Mouse (Mus musculus) liver, postnatal 0 days (tissue): ENCODE measurements around the gene Olfr918. TPM values are rescaled to one million over a fixed set of nuclear protein-coding genes. Genes with fewer than 3 reads are reported as not detected.

Experiments
- ATAC-seq: fragments of 200-750 bp; cut with Nextera tagmentation; 2 replicates; pipeline ENCODE4 v1.8.0; 2017; ENCODE audit warnings: mild to moderate bottlenecking, moderate library complexity
- DNase-seq: peaks from one replicate; pipeline ENCODE4 v3.0.0-alpha.2; 2016
- H3K27ac ChIP-seq: fragments of 300-500 bp; sonication (generic); 2 replicates; pipeline ENCODE4 v1.5.1; 2014; ENCODE audit warnings: antibody characterized with exemption, moderate library complexity, mild to moderate bottlenecking, low read depth
- H3K27me3 ChIP-seq: fragments of 300-500 bp; sonication (generic); 2 replicates; pipeline ENCODE4 v1.6.1; 2014; ENCODE audit warnings: low read length, control low read depth, mixed read lengths; ENCODE audit not compliant: insufficient read depth
- H3K36me3 ChIP-seq: fragments of 300-500 bp; sonication (generic); replicated peaks from 2 replicates; pipeline ENCODE4 v1.6.1; 2014; ENCODE audit warnings: mild to moderate bottlenecking, control low read depth, low read length, moderate library complexity, mixed read lengths; ENCODE audit not compliant: insufficient read depth
- H3K4me1 ChIP-seq: fragments of 300-500 bp; sonication (generic); 2 replicates; pipeline ENCODE4 v1.6.1; 2014; ENCODE audit warnings: antibody characterized with exemption, mild to moderate bottlenecking, control low read depth; ENCODE audit not compliant: insufficient read depth
- H3K4me2 ChIP-seq: fragments of 300-500 bp; sonication (generic); 2 replicates; pipeline ENCODE4 v1.6.1; 2014; ENCODE audit warnings: low read depth, mild to moderate bottlenecking, low read length, moderate library complexity, mixed read lengths
- H3K4me3 ChIP-seq: fragments of 300-500 bp; sonication (generic); 2 replicates; pipeline ENCODE4 v1.5.1; 2014; ENCODE audit warnings: low read depth, low read length
- H3K9ac ChIP-seq: fragments of 300-500 bp; sonication (generic); replicated peaks from 2 replicates; pipeline ENCODE4 v1.6.1; 2014; ENCODE audit warnings: mild to moderate bottlenecking, moderate library complexity
- H3K9me3 ChIP-seq: fragments of 300-500 bp; sonication (generic); 2 replicates; pipeline ENCODE4 v1.6.1; 2016; ENCODE audit warnings: mild to moderate bottlenecking, control low read depth, low read length, mixed read lengths
- CTCF ChIP-seq: sonication (generic); IDR thresholded peaks from 2 replicates; pipeline ENCODE4 v1.5.1; 2016; ENCODE audit warnings: antibody characterized with exemption, low read depth
- EP300 ChIP-seq: IDR thresholded peaks from 2 replicates; pipeline ENCODE4 v1.6.1; 2016; ENCODE audit warnings: antibody characterized with exemption, low read depth, mild to moderate bottlenecking
- WGBS: fragments of 180-500 bp; shearing (Covaris S2); extraction: QIAGEN DNeasy Blood & Tissue Kit; methylation state at CpG from one replicate; pipeline ENCODE4 v1.1.7; 2014; ENCODE audit not compliant: insufficient replicate concordance; 5-methylcytosine and 5-hydroxymethylcytosine counted together
- polyA plus RNA-seq: library from polyadenylated mRNA; unstranded; fragments of >200 nt; fragmentation: Nextera tagmentation; extraction: Ambion mirVana; gene quantifications from 2 replicates; pipeline ENCODE4 v1.2.1, GENCODE M21; 2015

The Olfr918 gene
- polyA plus RNA-seq, 1 experiment from 2014 or later: not detected

GRCm38 (mm10) chr9:38659775-38660174 is 14.6 kb downstream of the Olfr918 start, which contains the start of gene Olfr916:
Olfr916 (minus strand) TSS chr9:38659875.
- no peak for DNase-seq
- H3K9me3 ChIP-seq: no peaks in the 10 kb centered on the region
- H3K4me2 ChIP-seq: no peak within 1 kb of the TSS
- no peak within 1 kb of the TSS for H3K27ac ChIP-seq
- H3K27me3 ChIP-seq: no peaks in the 10 kb centered on the region
- TF ChIP-seq CTCF: no peak
- no peak for TF ChIP-seq EP300
- H3K4me3 ChIP-seq: no peak within 1 kb of the TSS
- H3K9ac ChIP-seq: no peak within 1 kb of the TSS
- ATAC-seq: no peak
- no peaks in the 10 kb centered on the region for H3K4me1 ChIP-seq
- 63% methylated on average over 1 of the region's 1 CpGs for WGBS
- H3K36me3 ChIP-seq: no peaks in the 10 kb centered on the region

- Histone ChIP-seq H3K27me3 (no peaks in the 10 kb centered on the region), H3K4me2 (no peak overlapping the region), H3K27ac (no peak overlapping the region), H3K4me1 (no peaks in the 10 kb centered on the region), H3K9me3 (no peaks in the 10 kb centered on the region), H3K36me3 (no peaks in the 10 kb centered on the region), H3K4me3 (no peak overlapping the region), H3K9ac (no peak overlapping the region)
- 73% methylated on average over 4 of the region's 4 CpGs for WGBS
- ATAC-seq: no peak
- TF ChIP-seq CTCF (no peak), EP300 (no peak)
- DNase-seq: no peak
These were observed 42.0 kb downstream of the Olfr918 start for GRCm38 (mm10) chr9:38632406-38632805.

Other genes with a start within 250 kb of the Olfr918 start
- gene Olfr901, start 245.1 kb downstream of the Olfr918 start, polyA plus RNA-seq: not detected in 2 replicates
- gene Olfr902, start 226.9 kb downstream of the Olfr918 start, polyA plus RNA-seq: not detected in 2 replicates
- gene Olfr904, start 211.5 kb downstream of the Olfr918 start, polyA plus RNA-seq: not detected in 2 replicates
- not detected in 2 replicates for gene Olfr905, start 203.5 kb downstream of the Olfr918 start, polyA plus RNA-seq
- gene Olfr906, start 187.5 kb downstream of the Olfr918 start, polyA plus RNA-seq: not detected in 2 replicates
- not detected in 2 replicates for gene Olfr907, start 178.8 kb downstream of the Olfr918 start, polyA plus RNA-seq
- gene Olfr911-ps1, start 153.0 kb downstream of the Olfr918 start, polyA plus RNA-seq: not detected in 2 replicates
- gene Olfr910, start 136.8 kb downstream of the Olfr918 start, polyA plus RNA-seq: not detected in 2 replicates
- not detected in 2 replicates for gene Olfr912, start 94.4 kb downstream of the Olfr918 start, polyA plus RNA-seq
- not detected in 2 replicates for gene Olfr913, start 81.8 kb downstream of the Olfr918 start, polyA plus RNA-seq
- not detected in 2 replicates for gene Olfr914, start 69.5 kb downstream of the Olfr918 start, polyA plus RNA-seq
- gene Olfr916, start 14.7 kb downstream of the Olfr918 start, polyA plus RNA-seq: not detected in 2 replicates
- not detected in 2 replicates for gene Olfr917, start 8.8 kb downstream of the Olfr918 start, polyA plus RNA-seq
- not detected in 2 replicates for gene Olfr919, start 29.1 kb upstream of the Olfr918 start, polyA plus RNA-seq
- gene Vwa5a, start 43.7 kb upstream of the Olfr918 start, polyA plus RNA-seq: 6.1 and 8.0 TPM in 2 replicates
- gene Olfr920, start 77.7 kb upstream of the Olfr918 start, polyA plus RNA-seq: 0.05 TPM in 2 replicates
- gene Olfr921, start 98.5 kb upstream of the Olfr918 start, polyA plus RNA-seq: not detected in 2 replicates
- not detected in 2 replicates for gene Olfr922, start 140.0 kb upstream of the Olfr918 start, polyA plus RNA-seq
- not detected in 2 replicates for gene Olfr923, start 151.9 kb upstream of the Olfr918 start, polyA plus RNA-seq
- not detected in 2 replicates for gene Olfr924, start 169.8 kb upstream of the Olfr918 start, polyA plus RNA-seq
- not detected in 2 replicates for gene Olfr26, start 180.5 kb upstream of the Olfr918 start, polyA plus RNA-seq
- not detected in 2 replicates for gene Olfr926, start 202.5 kb upstream of the Olfr918 start, polyA plus RNA-seq